Mouse (Mus musculus) lung, adult 18-20 months (tissue): ENCODE measurements at regions not wholly inside any gene's neighbourhood (a gene's known extent, or its start where the extent isn't known, plus 50 kb on each side); places are given as distances from the start of the nearest gene placed in this dataset.
"Not testable (repeated sequence)": the region's sequence is repeated elsewhere in the genome, so short reads cannot be mapped to it uniquely, and the experiment has no call there.

Experiments
- DNase-seq, 2 experiments: peaks; one replicate each; pipeline ENCODE4 v3.0.0; 2022; ENCODE audit warnings: mixed read lengths in 2 of 2

DNA sequence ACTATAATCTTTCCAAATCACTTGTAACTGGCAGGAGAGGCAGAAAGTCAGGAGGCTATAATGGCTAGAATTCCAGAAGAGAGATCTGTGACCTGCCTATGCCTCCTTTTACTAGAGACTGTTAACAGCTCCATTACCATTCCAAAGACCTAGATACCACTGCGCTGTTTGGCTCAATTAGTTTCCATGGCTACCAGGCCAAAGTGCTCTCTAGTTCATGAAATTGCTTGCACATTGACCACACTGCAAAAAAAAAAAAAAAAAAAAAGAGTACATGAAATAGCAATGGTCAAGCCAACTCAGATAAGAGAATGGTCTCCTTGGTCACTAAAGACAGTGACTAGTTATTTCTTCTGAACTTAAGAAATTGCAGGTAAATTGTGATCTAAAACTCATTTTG, 366.5 kb upstream of the Grid2 start:
- DNase-seq = no peak

DNA sequence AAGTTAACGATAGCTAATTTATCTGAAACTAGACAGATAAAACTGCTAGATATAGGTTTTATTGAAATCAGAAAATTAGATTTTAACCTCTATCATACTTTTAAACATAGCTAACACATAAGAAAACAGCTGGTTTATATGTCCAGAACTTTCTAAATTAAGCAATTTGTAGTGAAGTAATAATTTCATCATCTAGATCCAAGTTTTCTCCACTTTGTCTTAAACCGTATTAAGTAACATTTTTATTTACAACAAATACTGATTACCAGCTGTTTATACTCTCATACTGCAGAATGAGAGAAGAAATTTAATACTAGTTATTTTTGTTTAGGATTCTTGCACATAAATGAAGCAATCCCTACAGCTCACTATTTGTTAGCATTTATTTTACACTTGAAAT, 342.9 kb upstream of the Grid2 start:
- DNase-seq = no peak

DNA sequence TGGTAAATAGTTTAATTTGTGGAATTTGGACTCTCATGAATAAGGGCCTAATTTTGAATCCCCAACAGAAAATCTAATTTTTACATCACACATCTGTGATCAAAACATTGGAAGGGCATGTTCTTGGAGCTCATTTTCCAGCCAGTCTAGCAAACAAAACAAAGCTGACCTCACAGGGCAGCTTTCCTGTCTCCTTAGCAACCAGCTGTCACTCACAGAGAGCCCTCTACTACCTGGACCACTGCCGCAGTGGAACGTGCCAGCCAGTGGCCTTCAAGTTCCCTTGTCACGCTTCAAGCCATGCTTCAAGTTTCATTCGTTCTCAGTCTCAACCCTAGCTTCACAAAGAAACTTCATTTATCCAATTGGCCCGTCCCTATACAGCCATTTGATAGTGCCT, 338.6 kb upstream of the Grid2 start:
- DNase-seq = not testable (repeated sequence)

DNA sequence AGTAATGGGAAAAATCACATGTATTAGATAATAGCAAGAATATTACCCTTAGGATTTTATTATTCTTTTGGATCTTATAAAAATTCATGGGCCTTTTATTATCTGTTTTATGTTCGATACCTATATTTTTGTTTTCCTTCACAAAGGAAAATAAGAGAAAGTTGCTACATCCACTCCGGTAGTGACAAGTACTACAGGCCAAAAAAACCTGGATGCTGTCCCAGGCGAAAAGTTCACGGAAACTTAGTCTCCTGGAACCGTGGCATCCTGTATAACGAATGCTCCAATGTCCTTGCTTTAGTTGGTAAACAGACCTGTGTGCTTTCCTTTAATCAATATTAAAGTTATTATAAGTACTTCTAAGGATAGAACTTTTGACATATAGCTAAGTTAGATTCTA, 337.7 kb upstream of the Grid2 start:
- no peak for DNase-seq

DNA sequence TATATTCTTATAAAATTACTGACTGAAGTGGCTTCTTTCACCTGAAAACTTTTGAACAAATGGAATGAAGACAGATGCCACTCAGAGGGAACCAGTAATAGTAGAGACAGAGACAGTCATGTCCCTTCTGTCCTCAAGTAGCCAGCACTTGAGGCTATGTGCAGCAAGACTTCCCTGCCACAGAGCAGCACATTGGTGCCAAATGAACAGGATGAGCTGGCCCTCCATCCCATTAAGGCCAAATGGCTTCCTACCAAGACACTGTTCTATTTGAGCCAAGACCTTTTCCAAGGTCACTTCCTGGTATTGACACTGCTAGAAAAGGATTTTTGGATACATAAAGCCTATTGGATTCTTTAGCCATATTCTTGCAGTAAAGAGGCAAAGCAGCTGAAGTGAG, 336.6 kb upstream of the Grid2 start:
- peak in 1 of 2 experiments; percentile 1 for DNase-seq
